ENCODE assay signal across 8 mouse cellular contexts in genomic region chr5:3343566-3344080, GRCm38 (mm10). TPM values are rescaled to one million over a fixed set of nuclear protein-coding genes. Genes with fewer than 3 reads are reported as not detected.
DNase-seq lines count a peak whose midpoint lies in the region; ATAC-seq and TF ChIP-seq lines count a peak whose summit lies in the region.

No protein-coding gene starts in this region.

- no peak for TF ChIP-seq CTCF in cerebellum, adult 2 months (IDR thresholded peaks at IDR 0.05; ENCODE audit: borderline replicate concordance, insufficient read depth, low read depth, low read length)

- H3K36me3 ChIP-seq in hindbrain, embryonic 11.5 days (ENCODE audit: control insufficient read depth, insufficient read depth, low read length): no peaks in the 10 kb centered on the region

- peaks cover 6% of the 10 kb centered on the region; the same call in 1 of the 2 replicates for H3K27me3 ChIP-seq in cerebellum, adult 2 months (ENCODE audit: control insufficient read depth, insufficient read depth, low read length)
- peaks cover 6% of the 10 kb centered on the region for H3K27me3 ChIP-seq in hindbrain, embryonic 11.5 days (ENCODE audit: control insufficient read depth, insufficient read depth, low read length)

- WGBS in cerebellum, adult 2 months: under 1% methylated on average over 37 of the region's 37 CpGs
- under 1% methylated on average over 36 of the region's 37 CpGs for WGBS in hindbrain, embryonic 11.5 days

- peak overlapping the region; percentile 53; the same call in 1 of the 2 replicates for H3K9ac ChIP-seq in hindbrain, embryonic 11.5 days (ENCODE audit: low read depth, low read length)

- H3K9me3 ChIP-seq in hindbrain, embryonic 11.5 days (ENCODE audit: control insufficient read depth, low read length): no peaks in the 10 kb centered on the region

- ATAC-seq in frontal cortex, adult (ENCODE audit: low TSS enrichment): peak; percentile 45
- ATAC-seq in hindbrain, embryonic 11.5 days (ENCODE audit: low FRiP score): peak; percentile 67

- H3K4me2 ChIP-seq in hindbrain, embryonic 11.5 days (replicated peaks; ENCODE audit: low read depth, low read length): peak overlapping the region; percentile 94

- peak; percentile 86 for DNase-seq in Muller cell, postnatal 12 days (ENCODE audit: inconsistent ontology term)
- peak; percentile 9 to 22 for DNase-seq in cerebellum, adult 2 months
- peak; percentile 69 for DNase-seq in hindbrain, embryonic 11.5 days (ENCODE audit: low spot score)
- peak; percentile 39 to 54 for DNase-seq in layer of hippocampus, postnatal 25 days (ENCODE audit: extremely low spot score in 1 of 2, low spot score in 1 of 2)
- DNase-seq in lung, postnatal 36 days: peak; percentile 71
- DNase-seq in retina, postnatal 1 day: peak; percentile 81
- DNase-seq in urinary bladder, postnatal 14 days (ENCODE audit: low spot score): peak; percentile 63

- TF ChIP-seq POLR2A in cerebellum, adult 2 months (IDR thresholded peaks at IDR 0.05; ENCODE audit: borderline replicate concordance, insufficient read depth, low read length): no peak

- H3K4me1 ChIP-seq in cerebellum, adult 2 months (ENCODE audit: control insufficient read depth, insufficient read depth, low read length): no peaks in the 10 kb centered on the region
- H3K4me1 ChIP-seq in hindbrain, embryonic 11.5 days (replicated peaks; ENCODE audit: control insufficient read depth, insufficient read depth, low read length): no peaks in the 10 kb centered on the region; the same call in 1 of the 2 replicates

- H3K27ac ChIP-seq in cerebellum, adult 2 months (ENCODE audit: insufficient read depth, low read length): no peak overlapping the region
- H3K27ac ChIP-seq in hindbrain, embryonic 11.5 days (ENCODE audit: low read depth, low read length): 0 out of 2 replicates have a peak overlapping the region, but pooled peaks have one; percentile 20

- peak overlapping the region; percentile 52 for H3K4me3 ChIP-seq in cerebellum, adult 2 months (replicated peaks; ENCODE audit: insufficient read depth, low read depth, low read length)
- H3K4me3 ChIP-seq in hindbrain, embryonic 11.5 days (ENCODE audit: low read depth, low read length): peak overlapping the region; percentile 57

RNA-seq across cellular contexts. Expression of gene Cdk6, which starts 2.3 kb away (rescaled TPM):
- 0.39 and 0.51 TPM in 2 replicates for polyA plus RNA-seq in cerebellum, adult 2 months (2012; rRNA removed)
- polyA plus RNA-seq in hindbrain, embryonic 11.5 days (2014; fragmentation: Nextera tagmentation; extraction: Ambion mirVana): 15.0 and 17.8 TPM in 2 replicates
- total RNA-seq in layer of hippocampus, postnatal 25 days (2021): 1 to 10 TPM; 2.8 to 5.1 TPM

Comparison
In these comparisons a context has a peak if more than half of its experiments do, and no peak if none do; other contexts are left out.
1. DNase-seq: peak in every context shown above with its lines; median percentile 86 in Muller cell, postnatal 12 days; 81 in retina, postnatal 1 day; 71 in lung, postnatal 36 days; 69 in hindbrain, embryonic 11.5 days; 63 in urinary bladder, postnatal 14 days; 46 in layer of hippocampus, postnatal 25 days; 16 in cerebellum, adult 2 months.
2. RNA of gene Cdk6, which starts 2.3 kb away (polyA plus RNA-seq): 15.0 to 17.8 TPM in hindbrain, embryonic 11.5 days; 0.39 to 0.51 TPM in cerebellum, adult 2 months; every median in the first group is over 10 times any median in the second.